Mouse (Mus musculus): ENCODE data around the gene Ak5.

DNA sequence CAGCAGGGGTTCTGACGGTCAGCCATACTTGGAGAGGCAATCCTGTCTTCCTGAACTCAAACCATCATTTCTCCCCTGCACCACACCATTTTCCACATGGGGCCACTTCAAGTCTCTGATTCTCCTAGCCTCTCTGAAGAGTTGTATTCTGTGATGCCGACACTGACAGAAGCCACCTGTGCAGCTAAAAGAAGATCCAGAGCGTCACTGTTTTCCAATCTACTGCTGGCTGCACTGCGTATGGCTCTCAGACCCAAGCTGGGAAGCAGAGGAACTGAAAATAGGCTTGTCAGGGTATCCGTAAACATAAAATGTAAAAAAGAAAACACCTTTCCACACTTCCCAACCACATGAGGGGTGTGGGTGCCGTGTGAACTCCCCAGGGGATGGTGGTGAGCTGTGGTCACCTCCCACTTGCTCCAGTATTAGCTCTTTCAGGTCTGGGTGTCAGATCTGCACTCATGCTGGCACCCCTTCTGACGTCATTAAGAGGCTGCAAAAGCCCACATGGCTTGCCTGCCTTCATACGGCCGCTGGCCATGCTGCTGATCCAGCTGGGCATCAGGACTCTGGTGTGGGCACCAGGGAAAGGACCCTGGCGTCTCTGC lies 88.1 kb downstream of the Ak5 start:
- TF ChIP-seq MYOG (IDR thresholded peaks at IDR 0.05; ENCODE audit: control insufficient read depth, extremely low read depth, insufficient read length), result no peak
- no peak for TF ChIP-seq USF1 (IDR thresholded peaks at IDR 0.05; ENCODE audit: low read depth)
